Mouse (Mus musculus) frontal cortex, adult (tissue): Measurements from ENCODE around the gene Crabp2.

ENCODE experiments used
- ATAC-seq: cut with Nextera tagmentation; 2 replicates; pipeline ENCODE4 v1.9.2; 2017; ENCODE audit warnings: mild to moderate bottlenecking, moderate library complexity, mixed read lengths; ENCODE audit not compliant: low TSS enrichment

The Crabp2 gene

GRCm38 (mm10) chr3:87984094-87984493 lies 35.6 kb downstream of the Crabp2 start:
- no peak for ATAC-seq

- ATAC-seq, result no peak
These were observed 37.2 kb downstream of the Crabp2 start for GRCm38 (mm10) chr3:87985505-87986320.

- peak; percentile 62 for ATAC-seq
These were observed 38.4 kb downstream of the Crabp2 start for GRCm38 (mm10) chr3:87986868-87987267.

GRCm38 (mm10) chr3:87987633-87988032 lies 39.2 kb downstream of the Crabp2 start:
- ATAC-seq, result no peak

- no peak for ATAC-seq
These were observed 39.6 kb downstream of the Crabp2 start for GRCm38 (mm10) chr3:87988068-87988467.

- no peak for ATAC-seq
These were observed 41.5 kb downstream of the Crabp2 start for GRCm38 (mm10) chr3:87989935-87990334.

- ATAC-seq, result no peak
These were observed 45.0 kb downstream of the Crabp2 start for GRCm38 (mm10) chr3:87993436-87993835.

GRCm38 (mm10) chr3:87995331-87995730 lies 46.9 kb downstream of the Crabp2 start:
- no peak for ATAC-seq

GRCm38 (mm10) chr3:87996401-87996800 lies 47.9 kb downstream of the Crabp2 start:
- no peak for ATAC-seq

GRCm38 (mm10) chr3:87996971-87997614 lies 48.6 kb downstream of the Crabp2 start:
- no peak for ATAC-seq

- ATAC-seq, result no peak
These were observed 50.3 kb downstream of the Crabp2 start for GRCm38 (mm10) chr3:87998747-87999146.

- ATAC-seq, result no peak
These were observed 50.9 kb downstream of the Crabp2 start for GRCm38 (mm10) chr3:87999243-87999895.

GRCm38 (mm10) chr3:88000181-88000580 lies 51.7 kb downstream of the Crabp2 start, which contains the start of gene Bcan:
Bcan (minus strand) TSS chr3:88000230.
- ATAC-seq, result peak; percentile 61

- ATAC-seq, result peak; percentile 8; the same call in 1 of the 2 replicates
These were observed 52.5 kb downstream of the Crabp2 start for GRCm38 (mm10) chr3:88000816-88001595.

- ATAC-seq, result no peak
These were observed 54.0 kb downstream of the Crabp2 start for GRCm38 (mm10) chr3:88002291-88002976.
